Mouse (Mus musculus) stomach, postnatal 0 days (tissue): ENCODE results near the gene Wdr45b.

Experiments used
- CTCF ChIP-seq: IDR thresholded peaks from 2 replicates; pipeline ENCODE4 v1.5.1; 2016; ENCODE audit warnings: antibody characterized with exemption, low read depth, mild to moderate bottlenecking, moderate library complexity
- EP300 ChIP-seq: optimal IDR thresholded peaks from 2 replicates; pipeline ENCODE3; 2016; ENCODE audit warnings: antibody characterized with exemption

GRCm38 (mm10) chr11:121331641-121332040, 22.6 kb downstream of the Wdr45b start:
- TF ChIP-seq CTCF (no peak), EP300 (no peak)
